Mouse (Mus musculus) midbrain, embryonic 14.5 days (tissue): ENCODE measurements around the gene Prkg1. TPM values are rescaled to one million over a fixed set of nuclear protein-coding genes. Genes with fewer than 3 reads are reported as not detected.

ENCODE experiments used
- ATAC-seq: fragments of 200-750 bp; cut with Nextera tagmentation; 2 replicates; pipeline ENCODE4 v1.8.0; 2017; ENCODE audit warnings: moderate number of reproducible peaks, moderate library complexity; ENCODE audit not compliant: low FRiP score, low TSS enrichment
- DNase-seq: peaks from one replicate; pipeline ENCODE4 v3.0.0-alpha.2; 2015
- H3K27ac ChIP-seq: fragments of 300-500 bp; sonication (generic); replicated peaks from 2 replicates; pipeline ENCODE4 v1.5.1; 2014; ENCODE audit warnings: mild to moderate bottlenecking, low read depth, low read length, moderate library complexity
- H3K27me3 ChIP-seq: fragments of 300-500 bp; sonication (generic); 2 replicates; pipeline ENCODE4 v1.6.1; 2014; ENCODE audit warnings: low read length, control low read depth, mixed read lengths; ENCODE audit not compliant: control insufficient read depth, insufficient read depth
- H3K36me3 ChIP-seq: fragments of 300-500 bp; sonication (generic); 2 replicates; pipeline ENCODE4 v1.6.1; 2014; ENCODE audit warnings: low read length, control low read depth; ENCODE audit not compliant: control insufficient read depth, insufficient read depth
- H3K4me1 ChIP-seq: fragments of 300-500 bp; sonication (generic); 2 replicates; pipeline ENCODE4 v1.6.1; 2014; ENCODE audit warnings: mild to moderate bottlenecking, antibody characterized with exemption, low read length, control low read depth; ENCODE audit not compliant: control insufficient read depth, insufficient read depth
- H3K4me2 ChIP-seq: fragments of 300-500 bp; sonication (generic); 2 replicates; pipeline ENCODE4 v1.6.1; 2014; ENCODE audit warnings: mild to moderate bottlenecking, low read length, moderate library complexity
- H3K4me3 ChIP-seq: fragments of 300-500 bp; sonication (generic); replicated peaks from 2 replicates; pipeline ENCODE4 v1.5.1; 2014; ENCODE audit warnings: low read depth, low read length
- H3K9ac ChIP-seq: fragments of 300-500 bp; sonication (generic); replicated peaks from 2 replicates; pipeline ENCODE4 v1.6.1; 2014; ENCODE audit warnings: mild to moderate bottlenecking, low read length, moderate library complexity
- H3K9me3 ChIP-seq: fragments of 300-500 bp; sonication (generic); 2 replicates; pipeline ENCODE4 v1.6.1; 2016; ENCODE audit warnings: low read length, control low read depth, mixed read lengths; ENCODE audit not compliant: control insufficient read depth
- WGBS: fragments of 180-500 bp; shearing (Covaris S2); extraction: QIAGEN DNeasy Blood & Tissue Kit; methylation state at CpG from one replicate; pipeline ENCODE4 v1.1.7; 2014; 5-methylcytosine and 5-hydroxymethylcytosine counted together
- polyA plus RNA-seq: library from polyadenylated mRNA; unstranded; fragments of >200 nt; fragmentation: Nextera tagmentation; extraction: Ambion mirVana; gene quantifications from 2 replicates; pipeline ENCODE4 v1.2.1, GENCODE M21; 2014

Gene Prkg1
- polyA plus RNA-seq, 1 experiment from 2014 or later: 3.9 TPM

DNA sequence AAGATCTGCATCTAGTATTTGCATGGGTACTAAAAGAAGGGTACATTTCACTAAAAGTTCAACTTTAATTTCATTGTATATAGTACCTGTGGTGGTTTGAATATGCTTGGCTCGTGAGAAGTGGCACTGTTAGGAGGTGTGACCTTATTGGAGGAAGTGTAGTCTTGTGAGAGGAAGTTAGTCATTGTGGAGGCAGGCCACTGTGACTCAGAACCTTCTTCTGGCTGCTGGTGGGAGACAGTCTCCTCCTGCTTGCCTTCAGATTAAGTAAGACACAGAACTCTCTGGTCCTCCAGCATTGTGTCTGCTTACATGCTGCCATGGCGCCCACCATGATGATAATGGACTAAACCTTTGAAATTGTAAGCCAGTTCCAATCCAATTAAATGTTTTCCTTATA, 984.0 kb downstream of the Prkg1 start:
- ATAC-seq: no peak
- Histone ChIP-seq H3K27me3 (no peaks in the 10 kb centered on the region), H3K9me3 (no peaks in the 10 kb centered on the region), H3K4me3 (no peak overlapping the region), H3K27ac (no peak overlapping the region), H3K4me1 (no peaks in the 10 kb centered on the region), H3K9ac (no peak overlapping the region), H3K36me3 (no peaks in the 10 kb centered on the region), H3K4me2 (no peak overlapping the region)
- 81% methylated on average over 2 of the region's 2 CpGs for WGBS
- DNase-seq: no peak

DNA sequence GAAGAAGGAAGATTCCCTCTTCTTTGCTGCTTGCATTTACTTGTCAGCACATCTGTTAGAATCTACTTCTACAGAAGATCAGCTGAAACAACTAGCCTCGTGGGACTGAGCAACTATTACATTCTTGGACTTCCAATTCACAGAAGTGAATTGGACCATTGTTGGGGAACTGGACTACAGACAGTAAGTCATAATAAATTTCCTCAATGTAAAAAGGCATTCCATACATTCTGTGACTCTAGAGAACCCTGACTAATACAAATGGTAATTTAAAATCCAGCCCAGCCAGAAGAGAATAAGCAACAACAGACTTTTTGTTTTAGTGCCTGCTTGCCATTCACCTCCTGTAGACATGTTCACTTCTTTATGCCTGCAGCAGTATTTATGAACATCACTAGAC, 996.5 kb downstream of the Prkg1 start:
- Histone ChIP-seq H3K27ac (no peak overlapping the region), H3K36me3 (no peaks in the 10 kb centered on the region), H3K4me2 (no peak overlapping the region), H3K9ac (no peak overlapping the region), H3K27me3 (no peaks in the 10 kb centered on the region), H3K4me3 (no peak overlapping the region), H3K9me3 (no peaks in the 10 kb centered on the region), H3K4me1 (no peaks in the 10 kb centered on the region)
- WGBS: 46% methylated on average over 1 of the region's 1 CpGs
- DNase-seq (no peak), ATAC-seq (no peak)

DNA sequence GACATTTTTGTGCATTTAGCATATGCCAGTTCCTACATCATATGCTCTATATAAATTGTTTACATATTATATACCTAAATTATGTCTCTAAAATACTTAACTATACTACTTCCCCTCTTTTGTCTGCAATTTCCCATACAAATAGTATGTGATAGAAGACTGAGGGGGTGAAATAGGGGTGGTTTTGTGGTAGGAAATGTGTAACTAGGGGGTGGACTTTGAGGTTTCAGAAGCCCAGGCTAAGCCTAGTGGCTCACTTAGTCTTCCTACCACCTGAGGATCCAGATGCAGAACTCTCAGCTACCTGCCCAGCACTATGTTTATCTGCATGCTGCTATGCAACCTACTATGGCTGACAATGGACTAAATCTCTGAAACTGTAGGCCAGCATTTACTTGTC, 1020.4 kb downstream of the Prkg1 start:
- Histone ChIP-seq H3K27me3 (no peaks in the 10 kb centered on the region), H3K9ac (no peak overlapping the region), H3K4me2 (no peak overlapping the region), H3K4me1 (no peaks in the 10 kb centered on the region), H3K36me3 (no peaks in the 10 kb centered on the region), H3K27ac (no peak overlapping the region), H3K9me3 (no peaks in the 10 kb centered on the region), H3K4me3 (no peak overlapping the region)
- ATAC-seq: no peak
- no peak for DNase-seq

DNA sequence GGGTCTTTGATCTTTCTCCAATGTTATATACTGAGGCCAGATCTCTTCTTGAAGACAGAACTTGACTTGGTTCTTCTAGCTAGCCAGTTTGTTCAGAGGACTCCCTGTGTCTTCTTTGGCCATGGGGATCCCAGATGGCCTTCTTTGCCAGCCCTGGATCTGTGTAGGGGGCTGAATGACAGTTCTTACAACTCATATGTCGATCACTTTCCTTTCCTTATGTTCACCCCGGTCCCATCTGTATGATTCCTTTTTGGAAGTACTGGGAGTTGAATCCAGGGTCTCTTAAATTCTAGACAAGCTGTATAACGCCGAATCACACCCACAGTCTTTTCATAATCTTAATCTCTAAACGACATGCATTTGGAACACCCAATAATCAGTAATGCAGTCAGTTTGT, 1065.7 kb downstream of the Prkg1 start:
- Histone ChIP-seq H3K9me3 (no peaks in the 10 kb centered on the region), H3K4me1 (no peaks in the 10 kb centered on the region), H3K4me2 (no peak overlapping the region), H3K9ac (no peak overlapping the region), H3K27me3 (no peaks in the 10 kb centered on the region), H3K27ac (no peak overlapping the region), H3K36me3 (no peaks in the 10 kb centered on the region), H3K4me3 (no peak overlapping the region)
- DNase-seq (no peak), ATAC-seq (no peak)
- 87% methylated on average over 5 of the region's 5 CpGs for WGBS

DNA sequence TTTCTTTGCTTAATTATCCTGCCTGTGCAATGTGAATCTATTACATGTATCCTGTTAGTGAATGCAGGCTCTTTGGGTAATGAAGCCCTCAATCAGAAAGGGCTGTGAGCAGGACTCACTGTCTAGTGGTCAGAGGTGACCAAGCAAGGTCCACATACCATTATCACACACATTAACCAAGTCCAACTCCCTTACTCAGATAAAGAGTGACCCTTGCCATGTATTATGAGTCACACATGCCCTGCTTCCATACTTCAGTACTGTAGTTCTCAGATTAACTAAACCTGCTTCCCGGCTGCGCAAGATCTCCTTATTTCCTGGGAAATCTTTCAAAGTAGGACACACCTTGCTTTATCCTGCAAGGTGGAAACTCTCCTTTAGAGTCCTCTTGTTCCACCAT, 1073.6 kb downstream of the Prkg1 start:
- no peak overlapping the region for H3K9ac ChIP-seq
- H3K4me2 ChIP-seq: no peak overlapping the region
- no peak overlapping the region for H3K4me3 ChIP-seq
- DNase-seq (no peak), ATAC-seq (no peak)
- WGBS: 99% methylated on average over 2 of the region's 2 CpGs
- no peaks in the 10 kb centered on the region for H3K27me3 ChIP-seq
- no peaks in the 10 kb centered on the region for H3K9me3 ChIP-seq
- H3K4me1 ChIP-seq: no peaks in the 10 kb centered on the region
- no peak overlapping the region for H3K27ac ChIP-seq
- no peaks in the 10 kb centered on the region for H3K36me3 ChIP-seq

DNA sequence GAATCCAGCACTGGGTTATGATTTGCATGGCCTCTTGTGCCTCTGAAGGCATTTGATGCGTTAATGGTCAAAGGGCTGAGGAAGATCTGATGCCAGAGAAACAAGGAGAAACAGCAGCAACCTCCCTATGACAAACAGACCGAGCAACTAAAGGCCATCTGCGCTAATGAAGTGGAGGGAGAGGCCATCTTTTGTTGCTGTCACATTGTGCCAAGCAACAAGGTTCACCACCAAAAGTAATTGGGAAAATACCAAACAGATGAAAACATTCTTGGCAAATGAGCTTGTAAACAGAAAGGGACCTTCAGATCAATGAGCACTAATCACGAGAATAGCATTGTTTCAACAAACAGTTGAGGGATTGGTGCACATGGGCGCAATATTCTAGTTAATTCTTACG, 1074.1 kb downstream of the Prkg1 start:
- Histone ChIP-seq H3K9ac (no peak overlapping the region), H3K4me2 (no peak overlapping the region), H3K27ac (no peak overlapping the region), H3K36me3 (no peaks in the 10 kb centered on the region), H3K27me3 (no peaks in the 10 kb centered on the region), H3K4me3 (no peak overlapping the region), H3K4me1 (no peaks in the 10 kb centered on the region), H3K9me3 (no peaks in the 10 kb centered on the region)
- 90% methylated on average over 6 of the region's 6 CpGs for WGBS
- DNase-seq: no peak
- no peak for ATAC-seq

DNA sequence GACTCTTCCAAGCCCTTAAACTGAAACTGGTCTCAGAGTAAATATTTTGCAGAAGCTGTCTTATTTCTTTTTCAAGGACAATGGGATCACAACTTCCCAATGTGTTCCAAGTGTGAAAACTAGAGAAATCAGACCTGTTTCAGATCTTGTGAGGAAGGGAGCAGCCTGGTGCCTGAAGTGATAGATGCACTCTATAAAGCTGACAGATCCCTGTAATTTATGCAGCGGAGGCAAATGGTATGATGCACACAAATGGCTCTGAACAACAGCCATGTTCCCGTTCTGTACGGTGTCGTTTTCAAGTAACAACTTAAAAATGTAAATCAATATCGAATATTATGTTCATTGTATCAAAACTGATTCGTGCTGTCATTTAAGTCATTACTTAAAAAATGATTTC, 1076.9 kb downstream of the Prkg1 start:
- WGBS: 75% methylated on average over 6 of the region's 6 CpGs
- Histone ChIP-seq H3K36me3 (no peaks in the 10 kb centered on the region), H3K4me1 (no peaks in the 10 kb centered on the region), H3K27ac (no peak overlapping the region), H3K9me3 (no peaks in the 10 kb centered on the region), H3K9ac (no peak overlapping the region), H3K4me3 (no peak overlapping the region), H3K27me3 (no peaks in the 10 kb centered on the region), H3K4me2 (no peak overlapping the region)
- DNase-seq (peak; percentile 7), ATAC-seq (no peak)

DNA sequence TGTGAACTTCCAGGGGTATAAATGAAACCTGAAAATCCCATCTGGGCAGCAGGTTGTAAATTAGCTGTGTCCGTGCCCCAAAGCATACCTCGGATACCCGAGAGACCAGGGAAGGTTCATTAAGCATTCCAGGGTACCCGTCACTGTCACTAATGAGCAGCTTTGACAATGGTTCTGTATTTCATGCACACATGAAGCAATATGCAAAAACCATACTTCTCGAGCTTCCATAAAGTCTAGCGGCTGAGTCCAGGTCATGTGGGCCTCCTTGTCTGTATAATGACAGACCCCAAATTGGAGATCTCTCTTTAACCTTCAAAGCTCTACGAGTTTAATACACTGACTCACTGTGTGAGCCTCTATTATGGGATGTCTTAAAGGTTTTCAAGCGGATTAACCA, 1088.5 kb downstream of the Prkg1 start:
- no peak overlapping the region for H3K27ac ChIP-seq
- DNase-seq: peak; percentile 57
- H3K4me1 ChIP-seq: no peaks in the 10 kb centered on the region
- WGBS: 53% methylated on average over 8 of the region's 8 CpGs
- H3K9ac ChIP-seq: no peak overlapping the region
- no peaks in the 10 kb centered on the region for H3K27me3 ChIP-seq
- ATAC-seq: 0 out of 2 replicates have a peak, but pooled peaks have one; percentile 43
- H3K4me3 ChIP-seq: no peak overlapping the region
- H3K36me3 ChIP-seq: no peaks in the 10 kb centered on the region
- no peaks in the 10 kb centered on the region for H3K9me3 ChIP-seq
- H3K4me2 ChIP-seq: no peak overlapping the region

DNA sequence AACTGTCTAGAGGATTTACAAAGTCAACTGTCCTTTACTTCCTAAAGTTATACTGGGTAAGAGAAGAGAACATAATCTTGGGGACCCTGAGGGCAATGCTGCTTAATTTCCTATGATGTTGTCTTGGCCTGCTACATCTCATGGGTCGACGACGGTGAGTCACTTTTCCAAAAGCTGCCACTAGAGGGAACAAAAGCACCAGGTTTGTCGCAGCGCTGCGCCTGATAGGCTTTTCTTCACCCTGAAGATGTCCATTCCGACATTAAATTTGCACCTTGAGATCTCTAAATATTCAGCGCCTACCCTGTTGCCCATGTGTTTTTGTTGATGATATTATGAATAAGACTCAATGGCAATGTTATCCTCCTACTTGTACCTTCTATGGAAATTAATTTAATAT, 1100.6 kb downstream of the Prkg1 start:
- Histone ChIP-seq H3K9me3 (no peaks in the 10 kb centered on the region), H3K4me3 (no peak overlapping the region), H3K27ac (no peak overlapping the region), H3K9ac (no peak overlapping the region), H3K4me1 (no peaks in the 10 kb centered on the region), H3K4me2 (no peak overlapping the region), H3K27me3 (no peaks in the 10 kb centered on the region), H3K36me3 (no peaks in the 10 kb centered on the region)
- ATAC-seq (peak; percentile 80; the same call in 1 of the 2 replicates), DNase-seq (peak; percentile 92)
- 9% methylated on average over 8 of the region's 8 CpGs for WGBS
